Mouse (Mus musculus): ENCODE data around the gene Slc11a1.

Slc11a1 gene

GRCm38 (mm10) chr1:74353453-74354229 lies 21.4 kb upstream of the Slc11a1 start:
- DNase-seq (ENCODE audit: low spot score), result no peak

- no peak for DNase-seq (ENCODE audit: low spot score)
Measured at GRCm38 (mm10) chr1:74357531-74357930, 17.5 kb upstream of the Slc11a1 start.

- DNase-seq (ENCODE audit: low spot score), result no peak
Measured at GRCm38 (mm10) chr1:74359952-74360517, 15.0 kb upstream of the Slc11a1 start.

GRCm38 (mm10) chr1:74361812-74362211 lies 13.2 kb upstream of the Slc11a1 start, which contains the start of gene Catip:
Gene Catip, plus strand, starts transcription at chr1:74362108.
- peak; percentile 86 for DNase-seq (ENCODE audit: low spot score)

- no peak for DNase-seq (ENCODE audit: low spot score)
Measured at GRCm38 (mm10) chr1:74362325-74363229, 12.4 kb upstream of the Slc11a1 start.

GRCm38 (mm10) chr1:74363437-74363836 lies 11.6 kb upstream of the Slc11a1 start:
- no peak for DNase-seq (ENCODE audit: low spot score)

GRCm38 (mm10) chr1:74364270-74364669 lies 10.7 kb upstream of the Slc11a1 start:
- DNase-seq (ENCODE audit: low spot score), result no peak

- DNase-seq (ENCODE audit: low spot score), result no peak
Measured at GRCm38 (mm10) chr1:74367886-74368645, 6.9 kb upstream of the Slc11a1 start.

GRCm38 (mm10) chr1:74370040-74370439 lies 5.0 kb upstream of the Slc11a1 start:
- DNase-seq (ENCODE audit: low spot score), result no peak

- no peak for DNase-seq (ENCODE audit: low spot score)
Measured at GRCm38 (mm10) chr1:74373372-74373771, 1.6 kb upstream of the Slc11a1 start.

GRCm38 (mm10) chr1:74375561-74375960 lies 566 bp downstream of the Slc11a1 start:
- no peak for DNase-seq (ENCODE audit: low spot score)

- no peak for DNase-seq (ENCODE audit: low spot score)
Measured at GRCm38 (mm10) chr1:74376396-74376795, 1.4 kb downstream of the Slc11a1 start.

- DNase-seq (ENCODE audit: low spot score), result no peak
Measured at GRCm38 (mm10) chr1:74379058-74379504, 4.1 kb downstream of the Slc11a1 start.

GRCm38 (mm10) chr1:74380484-74380883 lies 5.5 kb downstream of the Slc11a1 start:
- DNase-seq (ENCODE audit: low spot score), result no peak

- no peak for DNase-seq (ENCODE audit: low spot score)
Measured at GRCm38 (mm10) chr1:74381588-74382021, 6.6 kb downstream of the Slc11a1 start.

- DNase-seq (ENCODE audit: low spot score), result no peak
Measured at GRCm38 (mm10) chr1:74383385-74383784, 8.4 kb downstream of the Slc11a1 start.

GRCm38 (mm10) chr1:74384525-74384924 lies 9.5 kb downstream of the Slc11a1 start:
- no peak for DNase-seq (ENCODE audit: low spot score)

- no peak for DNase-seq (ENCODE audit: low spot score)
Measured at GRCm38 (mm10) chr1:74385064-74385463, 10.1 kb downstream of the Slc11a1 start.

GRCm38 (mm10) chr1:74385531-74385930 lies 10.5 kb downstream of the Slc11a1 start:
- DNase-seq (ENCODE audit: low spot score), result no peak

- no peak for DNase-seq (ENCODE audit: low spot score)
Measured at GRCm38 (mm10) chr1:74386363-74386713, 11.3 kb downstream of the Slc11a1 start.

- peak; percentile 95 for DNase-seq (ENCODE audit: low spot score)
Measured at GRCm38 (mm10) chr1:74386714-74387385, 11.9 kb downstream of the Slc11a1 start.

Measured in layer of hippocampus, adult 9-10 months (tissue).